18 mouse cellular contexts compared by ENCODE assay signal in the genomic region with DNA sequence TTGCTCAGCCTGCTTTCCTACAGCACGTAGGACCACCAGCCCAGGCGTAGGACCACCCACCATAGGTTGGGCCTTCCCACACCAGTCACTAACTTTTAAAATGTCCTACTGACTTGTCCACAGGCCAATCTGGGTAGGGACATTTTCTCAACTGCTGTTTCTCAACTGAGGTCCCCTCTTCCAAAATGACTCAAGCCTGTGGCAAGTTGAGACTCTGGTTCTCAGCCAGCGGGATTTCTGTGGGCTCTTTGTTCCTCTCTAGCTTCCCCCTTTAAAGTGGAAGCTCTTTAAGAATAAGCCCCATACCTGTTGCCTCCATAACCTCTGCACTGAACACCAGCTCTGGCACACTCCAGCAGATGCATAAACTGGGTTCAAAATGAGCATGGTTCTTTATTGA. TPM values are rescaled to one million over a fixed set of nuclear protein-coding genes. Genes with fewer than 3 reads are reported as not detected.
"Had no signal": no experiment of that assay in that cellular context is flagged by ENCODE, and none has a peak within 500 bp of the region (broad histone marks: within the 10 kb centered on the region; RNA-seq: fewer than 3 reads in every experiment).

No protein-coding gene starts in this region.

- ATAC-seq: midbrain, embryonic 15.5 days had no signal

- H3K9me3 ChIP-seq: limb, embryonic 13.5 days; midbrain, embryonic 10.5 days; midbrain, embryonic 15.5 days; neural tube, embryonic 13.5 days had no signal

- DNase-seq: kidney, adult 9 months; layer of hippocampus, adult 9-11 months; layer of hippocampus, postnatal 36 days; left cerebral cortex, postnatal 4 days; lung, embryonic 14.5 days; lung, postnatal 10 days; retina, postnatal 1 day; right cerebral cortex, postnatal 4 days; thymus, postnatal 4 days had no signal

- H3K4me3 ChIP-seq: limb, embryonic 13.5 days; midbrain, embryonic 10.5 days; midbrain, embryonic 15.5 days; neural tube, embryonic 13.5 days had no signal

- H3K4me2 ChIP-seq: limb, embryonic 13.5 days; lung, embryonic 14.5 days; midbrain, embryonic 15.5 days; neural tube, embryonic 13.5 days had no signal

- H3K27ac ChIP-seq: kidney, postnatal 0 days; limb, embryonic 13.5 days; liver, embryonic 14.5 days; midbrain, embryonic 10.5 days; midbrain, embryonic 15.5 days; neural tube, embryonic 13.5 days had no signal

- H3K9ac ChIP-seq: limb, embryonic 13.5 days; liver, embryonic 14.5 days; lung, embryonic 14.5 days; midbrain, embryonic 15.5 days; neural tube, embryonic 13.5 days had no signal

- H3K36me3 ChIP-seq: limb, embryonic 13.5 days; midbrain, embryonic 10.5 days; midbrain, embryonic 15.5 days; neural tube, embryonic 13.5 days had no signal

- H3K4me1 ChIP-seq: limb, embryonic 13.5 days; midbrain, embryonic 10.5 days; midbrain, embryonic 15.5 days; neural tube, embryonic 13.5 days had no signal

RNA-seq across cellular contexts. Expression of gene Wfdc21, which starts 3.2 kb away (rescaled TPM):
- total RNA-seq: layer of hippocampus, adult 18-20 months; layer of hippocampus, postnatal 36 days; left cerebral cortex, postnatal 4 days had no signal
- polyA plus RNA-seq: limb, embryonic 13.5 days; midbrain, embryonic 10.5 days; midbrain, embryonic 15.5 days; neural tube, embryonic 13.5 days had no signal

RNA-seq across cellular contexts. Expression of gene Wfdc18, which starts 34.7 kb away (rescaled TPM):
- total RNA-seq: layer of hippocampus, postnatal 36 days; left cerebral cortex, postnatal 4 days had no signal
- polyA plus RNA-seq: intestine, embryonic 14.5 days; limb, embryonic 13.5 days; liver, embryonic 14.5 days; lung, embryonic 14.5 days; midbrain, embryonic 10.5 days; midbrain, embryonic 15.5 days; neural tube, embryonic 13.5 days; stomach, embryonic 16.5 days had no signal

RNA-seq across cellular contexts. Expression of gene Wfdc17, which starts 39.7 kb away (rescaled TPM):
- total RNA-seq: layer of hippocampus, adult 18-20 months; left cerebral cortex, postnatal 4 days had no signal
- polyA plus RNA-seq: midbrain, embryonic 10.5 days; neural tube, embryonic 13.5 days had no signal
